Mouse (Mus musculus) neural tube, embryonic 13.5 days (tissue): Measurements from ENCODE around the gene Marcks. TPM values are rescaled to one million over a fixed set of nuclear protein-coding genes. Genes with fewer than 3 reads are reported as not detected.

Experiments used
- ATAC-seq: fragments of 200-750 bp; cut with Nextera tagmentation; 2 replicates; pipeline ENCODE4 v1.8.0; 2017; ENCODE audit warnings: low read depth, mild to moderate bottlenecking, moderate TSS enrichment, moderate library complexity
- H3K27ac ChIP-seq: fragments of 300-500 bp; sonication (generic); replicated peaks from 2 replicates; pipeline ENCODE4 v1.5.1; 2015; ENCODE audit warnings: moderate library complexity, mild to moderate bottlenecking, inconsistent platforms
- H3K27me3 ChIP-seq: fragments of 300-500 bp; sonication (generic); 2 replicates; pipeline ENCODE4 v1.6.1; 2015; ENCODE audit warnings: mild to moderate bottlenecking, inconsistent platforms
- H3K36me3 ChIP-seq: fragments of 300-500 bp; sonication (generic); 2 replicates; pipeline ENCODE4 v1.6.1; 2015; ENCODE audit warnings: mild to moderate bottlenecking, inconsistent platforms
- H3K4me1 ChIP-seq: fragments of 300-500 bp; sonication (generic); replicated peaks from 2 replicates; pipeline ENCODE4 v1.6.1; 2015; ENCODE audit warnings: inconsistent platforms
- H3K4me2 ChIP-seq: fragments of 300-500 bp; sonication (generic); 2 replicates; pipeline ENCODE4 v1.6.1; 2015; ENCODE audit warnings: inconsistent platforms, mild to moderate bottlenecking, moderate library complexity
- H3K4me3 ChIP-seq: fragments of 300-500 bp; sonication (generic); 2 replicates; pipeline ENCODE4 v1.5.1; 2015; ENCODE audit warnings: mild to moderate bottlenecking, inconsistent platforms
- H3K9ac ChIP-seq: fragments of 300-500 bp; sonication (generic); 2 replicates; pipeline ENCODE4 v1.6.1; 2015; ENCODE audit warnings: moderate library complexity, mild to moderate bottlenecking, inconsistent platforms
- H3K9me3 ChIP-seq: fragments of 300-500 bp; sonication (generic); 2 replicates; pipeline ENCODE4 v1.6.1; 2016; ENCODE audit warnings: inconsistent platforms
- WGBS: fragments of 180-500 bp; shearing (Covaris S2); methylation state at CpG from one replicate; pipeline ENCODE4 v1.1.7; 2015; 5-methylcytosine and 5-hydroxymethylcytosine counted together
- polyA plus RNA-seq: library from polyadenylated mRNA; unstranded; fragments of >200 nt; fragmentation: Nextera tagmentation; extraction: Ambion mirVana; gene quantifications from 2 replicates; pipeline ENCODE4 v1.2.1, GENCODE M21; 2015

Marcks gene
- polyA plus RNA-seq, 1 experiment from 2014 or later = 212 TPM

DNA sequence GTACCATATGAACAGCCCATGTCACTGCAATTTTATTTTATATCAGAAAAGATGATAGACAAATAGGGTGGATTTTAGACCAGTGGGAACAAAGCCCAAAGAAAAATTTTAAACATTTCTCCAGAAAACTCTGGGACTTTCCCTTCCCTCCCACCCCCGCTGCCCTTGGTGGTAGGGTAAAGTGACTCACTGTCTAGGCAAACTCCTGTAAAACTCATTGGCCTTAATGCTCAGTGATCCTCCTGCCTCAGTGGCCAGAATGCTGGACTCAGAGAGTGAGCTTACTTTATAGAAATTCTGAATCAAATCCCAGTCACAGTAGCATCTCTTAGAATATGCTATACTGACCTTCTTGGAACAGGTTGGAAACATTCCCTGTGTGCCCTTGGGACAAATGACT is 6.7 kb upstream of the Marcks start:
- WGBS = 86% methylated on average over 1 of the region's 1 CpGs

DNA sequence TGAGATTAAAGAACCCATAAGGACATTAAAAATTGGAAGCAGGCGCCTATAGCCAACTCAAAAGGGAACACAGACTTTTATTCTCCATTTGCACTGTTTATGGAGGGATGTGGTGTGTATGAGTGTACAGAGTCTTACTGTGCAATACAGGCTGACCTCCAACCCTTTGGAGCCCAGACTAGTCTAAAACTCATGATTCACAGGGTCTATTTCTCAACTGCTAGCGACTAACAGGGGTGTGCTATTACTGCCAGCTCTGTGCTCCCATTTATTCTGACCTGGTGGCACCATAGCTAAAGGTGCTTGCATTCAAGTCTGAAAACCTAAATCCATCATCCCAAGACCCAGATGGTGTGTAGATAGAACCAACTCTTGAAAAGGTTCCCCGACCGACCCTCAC is 2.9 kb upstream of the Marcks start:
- H3K9ac ChIP-seq = peak overlapping the region; percentile 100
- H3K36me3 ChIP-seq = no peaks in the 10 kb centered on the region; the same call in 1 of the 2 replicates
- WGBS = 53% methylated on average over 4 of the region's 4 CpGs
- no peaks in the 10 kb centered on the region for H3K27me3 ChIP-seq
- H3K4me3 ChIP-seq = peak overlapping the region; percentile 100
- no peak for ATAC-seq
- H3K4me1 ChIP-seq = peaks cover 8% of the 10 kb centered on the region; the same call in 1 of the 2 replicates
- H3K4me2 ChIP-seq = peak overlapping the region; percentile 73
- H3K9me3 ChIP-seq = no peaks in the 10 kb centered on the region
- H3K27ac ChIP-seq = peak overlapping the region; percentile 100

More for the DNA sequence above, 6.7 kb upstream of the Marcks start:
- Histone ChIP-seq H3K9me3 (no peaks in the 10 kb centered on the region), H3K36me3 (no peaks in the 10 kb centered on the region), H3K27ac (no peak overlapping the region), H3K4me1 (peaks cover 8% of the 10 kb centered on the region; the same call in 1 of the 2 replicates), H3K9ac (no peak overlapping the region), H3K4me3 (no peak overlapping the region), H3K27me3 (no peaks in the 10 kb centered on the region), H3K4me2 (no peak overlapping the region)
- ATAC-seq = no peak

DNA sequence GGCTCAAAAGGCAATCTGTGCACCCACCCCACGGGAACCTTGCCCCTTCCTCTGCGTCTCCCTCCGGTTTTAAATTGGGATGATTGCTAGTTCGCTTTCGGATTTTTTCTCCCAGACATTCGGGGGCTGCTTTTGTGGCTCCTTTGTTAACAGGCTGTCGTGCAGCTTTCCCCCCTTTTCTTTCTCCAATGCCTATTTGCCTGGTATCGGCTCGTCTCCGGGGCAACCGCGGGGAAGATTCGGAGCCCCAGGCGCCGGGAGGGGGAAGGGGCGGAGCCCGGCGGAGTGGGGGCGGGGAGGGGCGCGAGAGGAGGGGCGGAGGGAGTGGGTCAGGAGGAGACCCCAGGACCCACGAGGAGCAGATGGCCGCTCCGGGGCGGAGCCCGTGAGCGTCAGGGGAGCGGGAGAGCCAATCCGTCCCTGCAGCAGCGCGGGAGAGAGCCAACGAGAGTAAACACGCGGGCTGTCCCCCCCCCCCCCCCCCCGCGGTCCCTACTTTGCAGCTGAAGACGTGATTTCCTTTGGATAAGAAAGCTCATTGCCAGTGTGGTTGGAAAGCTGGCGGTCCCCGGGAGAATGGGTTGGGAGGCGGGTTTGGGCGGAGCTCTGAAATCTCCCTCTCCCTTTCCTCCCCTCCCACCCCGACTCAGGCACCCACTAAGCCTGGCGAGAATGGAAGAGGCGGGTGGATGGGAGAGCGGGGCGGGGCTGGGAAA is 2.2 kb upstream of the Marcks start:
- ATAC-seq = peak; percentile 91
- no peaks in the 10 kb centered on the region for H3K9me3 ChIP-seq

DNA sequence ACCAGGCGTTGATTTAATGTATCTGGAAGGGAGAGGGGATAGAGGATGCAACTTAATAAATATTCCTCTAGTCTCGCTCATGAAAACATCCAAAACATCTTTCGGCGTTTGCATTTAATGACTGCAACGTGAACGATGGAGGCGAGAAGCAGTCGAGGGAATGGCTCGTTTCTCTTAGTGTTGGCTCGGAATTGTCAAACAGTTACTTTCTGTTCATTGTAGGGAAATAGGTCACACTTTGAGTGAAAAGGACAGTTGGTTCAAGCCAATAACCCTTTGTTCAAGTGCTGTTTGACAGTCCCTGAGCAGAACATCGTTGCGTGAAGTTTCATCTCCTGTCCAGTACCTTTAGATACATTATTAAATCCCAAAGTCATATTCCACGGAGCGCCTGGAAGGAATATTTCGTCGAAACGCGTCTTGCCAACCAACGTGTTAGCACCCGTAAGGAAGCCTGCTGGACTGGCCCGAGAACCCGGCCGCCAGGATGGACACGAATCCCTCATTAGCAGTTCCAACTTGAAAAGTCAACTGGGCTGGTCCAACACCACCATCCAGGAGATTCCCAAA is 1.5 kb upstream of the Marcks start:
- Histone ChIP-seq H3K36me3 (peaks cover 12% of the 10 kb centered on the region), H3K9ac (peak overlapping the region; percentile 100), H3K4me2 (peak overlapping the region; percentile 73), H3K27me3 (no peaks in the 10 kb centered on the region), H3K27ac (peak overlapping the region; percentile 100), H3K9me3 (no peaks in the 10 kb centered on the region), H3K4me1 (peaks cover 8% of the 10 kb centered on the region; the same call in 1 of the 2 replicates), H3K4me3 (peak overlapping the region; percentile 100)
- WGBS = under 1% methylated on average over 24 of the region's 24 CpGs
- ATAC-seq = peak; percentile 6; the same call in 1 of the 2 replicates

More for the DNA sequence above, 2.2 kb upstream of the Marcks start:
- Histone ChIP-seq H3K36me3 (peaks cover 7% of the 10 kb centered on the region), H3K27ac (peak overlapping the region; percentile 100), H3K4me1 (peaks cover 8% of the 10 kb centered on the region; the same call in 1 of the 2 replicates), H3K4me2 (peak overlapping the region; percentile 73), H3K27me3 (no peaks in the 10 kb centered on the region), H3K9ac (peak overlapping the region; percentile 100), H3K4me3 (peak overlapping the region; percentile 100)
- under 1% methylated on average over 39 of the region's 47 CpGs for WGBS

DNA sequence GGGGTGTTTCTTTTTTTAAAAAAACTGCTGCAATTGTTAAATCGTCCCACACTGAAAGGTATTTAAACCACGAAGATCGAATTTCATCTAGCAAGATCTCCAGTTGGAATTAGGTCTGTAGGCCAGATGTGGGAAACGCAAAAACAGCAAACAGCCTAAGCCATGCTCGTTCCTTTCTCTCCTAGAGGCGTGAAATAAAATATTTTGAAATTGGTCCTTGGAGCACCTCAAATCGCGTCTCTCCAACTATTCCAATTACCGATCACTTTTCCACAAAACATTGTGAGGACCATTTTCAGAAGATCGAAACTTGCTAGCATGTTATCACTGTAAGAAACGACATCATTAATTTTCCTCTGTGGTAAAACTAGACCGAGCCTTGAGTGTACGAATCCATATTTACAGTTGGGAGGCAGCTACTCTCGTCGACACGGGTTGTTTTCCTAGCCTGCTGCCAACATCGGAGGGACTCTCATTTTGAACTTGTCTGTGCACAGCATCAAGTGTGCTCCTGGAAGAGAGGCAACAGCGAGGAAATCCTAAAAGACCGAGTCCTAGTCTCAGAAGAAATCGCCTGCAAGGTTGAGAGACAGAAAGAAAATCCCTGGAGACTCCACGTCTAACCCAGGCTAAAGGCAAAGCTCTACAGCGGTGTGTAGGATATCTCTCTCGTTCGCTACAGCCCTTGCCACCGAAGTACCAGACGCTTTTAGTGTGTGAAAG is 884 bp upstream of the Marcks start:
- ATAC-seq = no peak

DNA sequence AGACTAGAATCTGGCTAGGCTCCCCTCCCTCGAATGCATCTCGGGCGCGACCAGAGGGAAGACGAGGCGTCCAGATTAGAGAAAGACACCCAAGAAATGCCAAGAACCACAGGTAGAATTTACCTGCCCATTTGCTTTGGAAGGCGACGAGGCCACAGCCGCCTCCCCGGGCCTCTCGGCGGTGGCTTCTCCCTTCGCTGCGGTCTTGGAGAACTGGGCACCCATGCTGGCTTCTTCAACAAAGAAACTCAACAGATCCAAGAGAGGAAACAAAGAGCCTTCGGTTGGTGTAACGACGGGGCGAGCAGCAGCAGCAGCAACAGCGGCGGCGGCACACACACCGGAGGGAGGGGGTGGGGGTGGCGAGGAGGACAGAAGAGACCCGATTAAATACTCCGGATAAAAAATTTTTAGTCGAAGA is 399 bp downstream of the Marcks start:
- no peaks in the 10 kb centered on the region for H3K9me3 ChIP-seq
- no peak for ATAC-seq
- H3K27ac ChIP-seq = peak overlapping the region; percentile 100
- H3K4me2 ChIP-seq = peak overlapping the region; percentile 15; the same call in 1 of the 2 replicates
- WGBS = 0% methylated on average over 26 of the region's 26 CpGs
- peaks cover 28% of the 10 kb centered on the region for H3K36me3 ChIP-seq
- H3K4me1 ChIP-seq = peaks cover 26% of the 10 kb centered on the region
- peak overlapping the region; percentile 100 for H3K4me3 ChIP-seq
- H3K9ac ChIP-seq = peak overlapping the region; percentile 100
- no peaks in the 10 kb centered on the region for H3K27me3 ChIP-seq

More for the DNA sequence above, 884 bp upstream of the Marcks start:
- H3K9ac ChIP-seq = peak overlapping the region; percentile 100
- peak overlapping the region; percentile 100 for H3K27ac ChIP-seq
- H3K4me3 ChIP-seq = peak overlapping the region; percentile 100
- no peaks in the 10 kb centered on the region for H3K27me3 ChIP-seq
- peak overlapping the region; percentile 73 for H3K4me2 ChIP-seq
- WGBS = under 1% methylated on average over 26 of the region's 26 CpGs
- no peaks in the 10 kb centered on the region for H3K9me3 ChIP-seq
- H3K36me3 ChIP-seq = peaks cover 17% of the 10 kb centered on the region
- peaks cover 13% of the 10 kb centered on the region for H3K4me1 ChIP-seq

DNA sequence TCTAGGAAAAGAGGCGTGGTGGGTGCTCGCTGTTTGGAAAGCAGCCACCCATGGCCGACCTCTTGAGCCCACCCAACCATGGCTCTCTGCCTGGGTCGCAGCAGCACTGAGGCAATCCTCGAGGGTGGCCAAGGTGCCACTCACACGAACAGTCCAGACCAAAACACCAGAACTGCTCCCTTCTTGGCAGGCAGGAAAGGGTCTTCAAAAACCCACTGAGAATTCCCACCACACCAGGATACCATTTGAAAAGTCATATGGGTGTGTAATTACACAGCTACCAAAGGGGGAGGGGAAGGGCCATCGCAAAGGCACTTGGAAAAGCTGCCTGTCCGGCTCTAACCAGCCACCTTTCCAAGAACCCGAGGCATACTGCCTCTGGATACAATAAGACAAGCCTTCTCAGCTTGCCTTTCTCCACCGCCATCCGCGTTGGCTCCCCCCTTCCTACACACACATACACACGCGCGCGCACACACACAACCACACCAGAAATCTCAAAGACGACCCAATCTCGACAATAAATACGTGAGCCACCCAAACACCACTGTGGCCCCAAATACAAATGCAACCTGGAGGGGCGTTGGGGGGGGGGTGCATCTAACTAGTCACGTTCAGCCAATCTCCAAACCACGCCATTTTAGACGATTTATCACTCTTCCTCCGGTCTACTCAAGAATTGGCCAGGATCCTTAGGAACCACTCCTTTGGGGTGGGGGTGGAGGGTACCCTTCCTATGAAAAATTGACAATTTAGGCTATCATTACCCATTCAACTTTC is 999 bp downstream of the Marcks start:
- ATAC-seq = no peak
- H3K27ac ChIP-seq = peak overlapping the region; percentile 100
- H3K4me3 ChIP-seq = peak overlapping the region; percentile 100
- no peaks in the 10 kb centered on the region for H3K9me3 ChIP-seq
- no peaks in the 10 kb centered on the region for H3K27me3 ChIP-seq
- peaks cover 29% of the 10 kb centered on the region for H3K4me1 ChIP-seq
- peaks cover 32% of the 10 kb centered on the region for H3K36me3 ChIP-seq
- H3K9ac ChIP-seq = peak overlapping the region; percentile 100
- H3K4me2 ChIP-seq = peak overlapping the region; percentile 88
- WGBS = under 1% methylated on average over 24 of the region's 24 CpGs

DNA sequence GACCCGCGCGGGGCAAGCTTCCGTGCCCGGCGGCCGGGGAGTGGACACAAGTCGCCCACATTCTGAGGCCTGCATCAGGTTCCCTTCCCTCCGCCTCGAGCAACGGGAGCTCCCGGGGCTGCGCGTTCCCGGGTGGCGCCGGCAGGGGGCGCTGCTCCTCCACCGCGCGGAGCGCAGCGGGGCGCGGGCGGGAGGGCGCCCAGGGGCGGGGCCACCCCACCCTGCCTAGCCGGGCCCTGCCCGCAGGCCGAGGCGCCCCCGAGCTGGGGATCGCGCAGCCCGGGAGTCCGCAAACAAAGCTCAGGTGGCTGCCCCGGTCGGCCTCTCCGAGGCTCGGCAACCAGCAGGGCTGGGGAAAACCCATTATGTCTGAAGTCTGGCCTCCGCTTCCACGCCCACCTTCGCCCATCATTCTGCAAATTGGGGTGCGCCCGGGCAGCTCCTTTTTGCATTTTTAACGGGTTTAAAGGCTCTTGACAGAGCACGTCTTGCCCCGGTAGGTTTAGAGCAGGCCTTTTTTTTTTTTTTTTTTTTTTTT is 1.7 kb downstream of the Marcks start:
- peak overlapping the region; percentile 100 for H3K9ac ChIP-seq
- peak; percentile 41 for ATAC-seq
- WGBS = under 1% methylated on average over 38 of the region's 49 CpGs

DNA sequence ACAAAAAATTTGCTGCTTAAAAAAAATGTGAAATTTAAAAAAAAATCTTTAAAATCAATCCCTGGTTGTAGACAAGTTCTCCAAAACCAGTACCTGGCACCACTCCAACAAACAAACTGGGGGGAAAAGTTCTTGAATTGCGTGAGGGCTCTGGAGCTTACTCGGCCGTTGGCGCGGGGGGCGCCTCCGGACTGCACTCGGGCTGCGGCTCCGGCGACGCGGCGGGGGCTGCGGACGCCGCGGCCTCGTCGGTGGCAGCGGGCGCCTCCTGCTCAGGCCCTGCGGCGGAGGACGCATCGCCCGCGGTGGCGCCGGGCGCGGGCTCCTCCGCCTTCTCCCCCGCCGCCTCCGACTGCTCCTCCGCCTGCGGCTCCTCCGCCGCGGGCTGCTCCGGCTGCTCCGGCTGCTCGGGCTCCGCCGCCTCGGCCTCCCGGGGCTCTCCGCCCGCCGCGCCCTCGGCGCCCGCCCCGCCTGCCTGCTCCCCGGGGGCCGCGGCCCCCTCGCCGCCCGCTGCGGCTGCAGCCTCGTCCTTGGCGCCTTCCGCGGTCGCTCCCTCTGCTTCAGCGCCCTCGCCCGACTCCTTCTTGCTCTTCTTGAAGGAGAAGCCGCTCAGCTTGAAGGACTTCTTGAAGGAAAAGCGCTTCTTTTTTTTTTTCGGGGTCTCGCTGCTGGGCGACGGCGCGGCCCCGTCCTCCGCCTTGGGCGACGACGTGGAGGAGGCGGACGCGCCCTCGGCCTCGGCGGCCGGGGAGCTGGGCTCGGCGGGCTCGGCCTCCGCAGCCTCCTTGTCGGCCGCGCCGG is 2.6 kb downstream of the Marcks start:
- Histone ChIP-seq H3K4me3 (peak overlapping the region; percentile 100), H3K27ac (peak overlapping the region; percentile 100), H3K27me3 (no peaks in the 10 kb centered on the region), H3K4me1 (peaks cover 22% of the 10 kb centered on the region), H3K4me2 (peak overlapping the region; percentile 88), H3K9me3 (no peaks in the 10 kb centered on the region), H3K9ac (peak overlapping the region; percentile 100), H3K36me3 (peaks cover 42% of the 10 kb centered on the region)
- ATAC-seq = no peak
- under 1% methylated on average over 83 of the region's 99 CpGs for WGBS

More for the DNA sequence above, 1.7 kb downstream of the Marcks start:
- H3K4me2 ChIP-seq = peak overlapping the region; percentile 88
- H3K27ac ChIP-seq = peak overlapping the region; percentile 100
- H3K36me3 ChIP-seq = peaks cover 37% of the 10 kb centered on the region
- H3K9me3 ChIP-seq = no peaks in the 10 kb centered on the region
- H3K27me3 ChIP-seq = no peaks in the 10 kb centered on the region
- H3K4me1 ChIP-seq = peaks cover 29% of the 10 kb centered on the region
- peak overlapping the region; percentile 100 for H3K4me3 ChIP-seq

DNA sequence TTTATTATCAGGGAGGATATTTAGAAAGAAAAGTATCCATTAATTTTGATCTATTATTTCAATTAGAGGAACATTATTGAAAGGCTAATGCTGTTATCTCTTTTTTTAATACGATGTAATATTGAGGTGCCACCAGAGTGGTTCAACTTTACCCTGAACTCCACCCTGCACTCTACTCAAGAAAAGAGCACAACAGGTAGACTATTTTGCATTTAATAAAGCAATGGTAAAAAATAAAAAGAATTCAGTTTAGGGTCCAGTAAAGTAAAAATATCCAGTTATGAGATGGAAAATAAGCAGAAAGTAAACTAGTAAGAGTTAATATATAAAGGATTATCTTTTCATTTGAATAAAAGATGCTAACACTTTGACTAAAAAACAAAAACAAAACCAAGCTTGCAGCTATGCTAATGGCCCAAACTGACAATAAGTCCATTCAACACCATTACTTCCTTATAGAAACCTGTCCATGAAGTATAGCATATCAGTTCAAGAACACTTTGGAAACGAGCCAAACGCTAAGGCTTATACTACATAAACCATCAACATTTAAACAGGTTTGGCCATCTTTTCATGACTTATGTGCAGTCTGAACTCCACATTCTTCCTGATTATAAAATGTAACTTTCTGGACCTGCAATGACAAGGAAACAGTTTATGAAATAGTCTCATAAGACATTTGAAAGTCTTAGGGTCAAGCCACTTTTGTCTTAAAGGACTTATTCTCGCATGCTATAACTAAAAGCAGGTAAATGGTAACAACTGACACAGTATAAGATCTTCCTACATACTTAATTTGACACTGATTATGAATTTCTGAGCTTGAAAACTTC is 4.6 kb downstream of the Marcks start:
- WGBS = 81% methylated on average over 4 of the region's 4 CpGs
- H3K4me3 ChIP-seq = peak overlapping the region; percentile 100
- peaks cover 44% of the 10 kb centered on the region for H3K36me3 ChIP-seq
- no peak overlapping the region for H3K27ac ChIP-seq
- peak overlapping the region; percentile 72 for H3K9ac ChIP-seq
- no peaks in the 10 kb centered on the region for H3K27me3 ChIP-seq
- ATAC-seq = no peak
- H3K4me1 ChIP-seq = peaks cover 22% of the 10 kb centered on the region
- peak overlapping the region; percentile 88 for H3K4me2 ChIP-seq
- no peaks in the 10 kb centered on the region for H3K9me3 ChIP-seq
